Mouse (Mus musculus) heart, embryonic 15.5 days (tissue): ENCODE results near the gene Gpr82. TPM values are rescaled to one million over a fixed set of nuclear protein-coding genes. Genes with fewer than 3 reads are reported as not detected.

Source experiments
- ATAC-seq: fragments of 200-750 bp; cut with Nextera tagmentation; replicated peaks from 2 replicates; pipeline ENCODE4 v1.8.0; 2017; ENCODE audit warnings: low read depth, moderate TSS enrichment; ENCODE audit not compliant: insufficient number of reproducible peaks, insufficient read depth, low FRiP score
- H3K27ac ChIP-seq: fragments of 300-500 bp; sonication (generic); 2 replicates; pipeline ENCODE4 v1.5.1; 2015; ENCODE audit warnings: mild to moderate bottlenecking, inconsistent platforms
- H3K27me3 ChIP-seq: fragments of 300-500 bp; sonication (generic); 2 replicates; pipeline ENCODE4 v1.6.1; 2015; ENCODE audit warnings: inconsistent platforms
- H3K36me3 ChIP-seq: fragments of 300-500 bp; sonication (generic); 2 replicates; pipeline ENCODE4 v1.6.1; 2015; ENCODE audit warnings: mild to moderate bottlenecking, inconsistent platforms
- H3K4me1 ChIP-seq: fragments of 300-500 bp; sonication (generic); replicated peaks from 2 replicates; pipeline ENCODE4 v1.6.1; 2015; ENCODE audit warnings: inconsistent platforms
- H3K4me2 ChIP-seq: fragments of 300-500 bp; sonication (generic); 2 replicates; pipeline ENCODE4 v1.6.1; 2015; ENCODE audit warnings: inconsistent platforms, mild to moderate bottlenecking, moderate library complexity
- H3K4me3 ChIP-seq: fragments of 300-500 bp; sonication (generic); 2 replicates; pipeline ENCODE4 v1.5.1; 2015; ENCODE audit warnings: mild to moderate bottlenecking, inconsistent platforms
- H3K9ac ChIP-seq: fragments of 300-500 bp; sonication (generic); 2 replicates; pipeline ENCODE4 v1.6.1; 2015; ENCODE audit warnings: mild to moderate bottlenecking, inconsistent platforms
- H3K9me3 ChIP-seq: fragments of 300-500 bp; sonication (generic); replicated peaks from 2 replicates; pipeline ENCODE4 v1.6.1; 2016; ENCODE audit warnings: inconsistent platforms
- WGBS: fragments of 180-500 bp; shearing (Covaris S2); methylation state at CpG from one replicate; pipeline ENCODE4 v1.1.7; 2015; ENCODE audit warnings: mixed read lengths; 5-methylcytosine and 5-hydroxymethylcytosine counted together
- polyA plus RNA-seq: library from polyadenylated mRNA; unstranded; fragments of >200 nt; fragmentation: Nextera tagmentation; extraction: Ambion mirVana; gene quantifications from 2 replicates; pipeline ENCODE4 v1.2.1, GENCODE M21; 2015

The Gpr82 gene
- polyA plus RNA-seq, 1 experiment from 2014 or later = 0.09 TPM

GRCm38 (mm10) chrX:13655005-13655421, 6.2 kb upstream of the Gpr82 start:
- Histone ChIP-seq H3K4me3 (no peak overlapping the region), H3K27me3 (no peaks in the 10 kb centered on the region)
- WGBS = 79% methylated on average over 3 of the region's 3 CpGs

GRCm38 (mm10) chrX:13655906-13656305, 5.3 kb upstream of the Gpr82 start:
- Histone ChIP-seq H3K36me3 (no peaks in the 10 kb centered on the region), H3K27ac (no peak overlapping the region; the same call in 1 of the 2 replicates)

More at GRCm38 (mm10) chrX:13655005-13655421, 6.2 kb upstream of the Gpr82 start:
- Histone ChIP-seq H3K27ac (no peak overlapping the region), H3K4me1 (no peaks in the 10 kb centered on the region), H3K36me3 (no peaks in the 10 kb centered on the region), H3K9me3 (no peaks in the 10 kb centered on the region), H3K9ac (no peak overlapping the region), H3K4me2 (no peak overlapping the region)
- ATAC-seq = no peak

GRCm38 (mm10) chrX:13656721-13657120, 4.4 kb upstream of the Gpr82 start:
- Histone ChIP-seq H3K27me3 (no peaks in the 10 kb centered on the region), H3K27ac (no peak overlapping the region), H3K9me3 (no peaks in the 10 kb centered on the region), H3K4me2 (no peak overlapping the region), H3K36me3 (no peaks in the 10 kb centered on the region), H3K4me3 (no peak overlapping the region), H3K4me1 (no peaks in the 10 kb centered on the region), H3K9ac (no peak overlapping the region)
- ATAC-seq = no peak
- 5% methylated on average over 1 of the region's 1 CpGs for WGBS

More at GRCm38 (mm10) chrX:13655906-13656305, 5.3 kb upstream of the Gpr82 start:
- WGBS = 68% methylated on average over 6 of the region's 6 CpGs
- ATAC-seq = no peak
- no peak overlapping the region for H3K9ac ChIP-seq
- H3K4me1 ChIP-seq = no peaks in the 10 kb centered on the region
- no peak overlapping the region for H3K4me3 ChIP-seq
- no peak overlapping the region for H3K4me2 ChIP-seq
- H3K9me3 ChIP-seq = no peaks in the 10 kb centered on the region
- H3K27me3 ChIP-seq = no peaks in the 10 kb centered on the region

GRCm38 (mm10) chrX:13658616-13659140, 2.5 kb upstream of the Gpr82 start:
- 76% methylated on average over 3 of the region's 3 CpGs for WGBS

GRCm38 (mm10) chrX:13659201-13659890, 1.8 kb upstream of the Gpr82 start:
- Histone ChIP-seq H3K9me3 (no peaks in the 10 kb centered on the region), H3K9ac (no peak overlapping the region), H3K27ac (no peak overlapping the region), H3K4me1 (no peaks in the 10 kb centered on the region), H3K36me3 (no peaks in the 10 kb centered on the region), H3K4me2 (no peak overlapping the region), H3K4me3 (no peak overlapping the region), H3K27me3 (no peaks in the 10 kb centered on the region)
- no peak for ATAC-seq
- 66% methylated on average over 4 of the region's 4 CpGs for WGBS

More at GRCm38 (mm10) chrX:13658616-13659140, 2.5 kb upstream of the Gpr82 start:
- H3K9me3 ChIP-seq = no peaks in the 10 kb centered on the region
- H3K4me1 ChIP-seq = no peaks in the 10 kb centered on the region
- no peaks in the 10 kb centered on the region for H3K27me3 ChIP-seq
- H3K9ac ChIP-seq = no peak overlapping the region
- no peak overlapping the region for H3K27ac ChIP-seq
- H3K36me3 ChIP-seq = no peaks in the 10 kb centered on the region
- no peak overlapping the region for H3K4me2 ChIP-seq
- ATAC-seq = no peak
- no peak overlapping the region for H3K4me3 ChIP-seq

- Histone ChIP-seq H3K27ac (no peak overlapping the region), H3K27me3 (no peaks in the 10 kb centered on the region), H3K36me3 (no peaks in the 10 kb centered on the region), H3K9ac (no peak overlapping the region), H3K4me1 (no peaks in the 10 kb centered on the region), H3K9me3 (no peaks in the 10 kb centered on the region), H3K4me3 (no peak overlapping the region), H3K4me2 (no peak overlapping the region)
- no peak for ATAC-seq
- WGBS = 60% methylated on average over 5 of the region's 5 CpGs
Measured at GRCm38 (mm10) chrX:13668867-13669266, 7.7 kb downstream of the Gpr82 start.

- no peak for ATAC-seq
- H3K4me3 ChIP-seq = no peak overlapping the region
- no peaks in the 10 kb centered on the region for H3K36me3 ChIP-seq
- no peaks in the 10 kb centered on the region for H3K4me1 ChIP-seq
- H3K9me3 ChIP-seq = no peaks in the 10 kb centered on the region
- no peak overlapping the region for H3K9ac ChIP-seq
- no peaks in the 10 kb centered on the region for H3K27me3 ChIP-seq
- WGBS = 85% methylated on average over 3 of the region's 3 CpGs
- H3K27ac ChIP-seq = no peak overlapping the region
- no peak overlapping the region for H3K4me2 ChIP-seq
Measured at GRCm38 (mm10) chrX:13670342-13670741, 9.2 kb downstream of the Gpr82 start.

GRCm38 (mm10) chrX:13673001-13673400, 11.8 kb downstream of the Gpr82 start:
- 77% methylated on average over 3 of the region's 3 CpGs for WGBS
- Histone ChIP-seq H3K4me3 (no peak overlapping the region), H3K27me3 (no peaks in the 10 kb centered on the region), H3K9ac (no peak overlapping the region), H3K27ac (no peak overlapping the region), H3K4me2 (no peak overlapping the region), H3K4me1 (no peaks in the 10 kb centered on the region), H3K36me3 (no peaks in the 10 kb centered on the region), H3K9me3 (no peaks in the 10 kb centered on the region)
- no peak for ATAC-seq

- ATAC-seq = no peak
- no peak overlapping the region for H3K4me2 ChIP-seq
- H3K27me3 ChIP-seq = no peaks in the 10 kb centered on the region
- no peaks in the 10 kb centered on the region for H3K36me3 ChIP-seq
- H3K9ac ChIP-seq = no peak overlapping the region
- 76% methylated on average over 3 of the region's 3 CpGs for WGBS
- H3K4me1 ChIP-seq = no peaks in the 10 kb centered on the region
- H3K4me3 ChIP-seq = no peak overlapping the region
- no peaks in the 10 kb centered on the region for H3K9me3 ChIP-seq
- H3K27ac ChIP-seq = no peak overlapping the region
Measured at GRCm38 (mm10) chrX:13681748-13682147, 20.6 kb downstream of the Gpr82 start.

GRCm38 (mm10) chrX:13686589-13686988, 25.4 kb downstream of the Gpr82 start:
- H3K9ac ChIP-seq = no peak overlapping the region
- no peaks in the 10 kb centered on the region for H3K4me1 ChIP-seq
- no peaks in the 10 kb centered on the region for H3K27me3 ChIP-seq
- H3K4me3 ChIP-seq = no peak overlapping the region
- no peak overlapping the region for H3K4me2 ChIP-seq
- H3K27ac ChIP-seq = no peak overlapping the region
- H3K36me3 ChIP-seq = no peaks in the 10 kb centered on the region
- H3K9me3 ChIP-seq = no peaks in the 10 kb centered on the region
- ATAC-seq = no peak
- WGBS = 74% methylated on average over 1 of the region's 1 CpGs

GRCm38 (mm10) chrX:13688356-13688755, 27.2 kb downstream of the Gpr82 start:
- no peak overlapping the region for H3K9ac ChIP-seq
- H3K4me2 ChIP-seq = no peak overlapping the region
- no peaks in the 10 kb centered on the region for H3K36me3 ChIP-seq
- 71% methylated on average over 2 of the region's 2 CpGs for WGBS
- H3K27me3 ChIP-seq = no peaks in the 10 kb centered on the region
- H3K27ac ChIP-seq = no peak overlapping the region
- H3K4me1 ChIP-seq = no peaks in the 10 kb centered on the region
- H3K9me3 ChIP-seq = no peaks in the 10 kb centered on the region
- no peak overlapping the region for H3K4me3 ChIP-seq
- ATAC-seq = no peak

GRCm38 (mm10) chrX:13691865-13692264, 30.7 kb downstream of the Gpr82 start:
- Histone ChIP-seq H3K4me3 (no peak overlapping the region), H3K9me3 (no peaks in the 10 kb centered on the region), H3K9ac (no peak overlapping the region), H3K27ac (no peak overlapping the region), H3K36me3 (no peaks in the 10 kb centered on the region), H3K4me2 (no peak overlapping the region), H3K4me1 (no peaks in the 10 kb centered on the region), H3K27me3 (no peaks in the 10 kb centered on the region)
- WGBS = 77% methylated on average over 4 of the region's 4 CpGs
- ATAC-seq = no peak
